Mouse (Mus musculus) liver, embryonic 14.5 days (tissue): ENCODE data around the gene Lamc2. TPM values are rescaled to one million over a fixed set of nuclear protein-coding genes. Genes with fewer than 3 reads are reported as not detected.

Source experiments
- ATAC-seq: fragments of 200-750 bp; cut with Nextera tagmentation; 2 replicates; pipeline ENCODE4 v1.8.0; 2017; ENCODE audit warnings: moderate number of reproducible peaks, mild to moderate bottlenecking, moderate library complexity; ENCODE audit not compliant: insufficient read depth
- DNase-seq, 3 experiments: peaks; one replicate each; pipeline ENCODE4 v3.0.0-alpha.2; 2012 to 2013; ENCODE audit warnings: low read depth in 3 of 3, low spot score in 3 of 3
- H3K27ac ChIP-seq: fragments of 300-500 bp; sonication (generic); 2 replicates; pipeline ENCODE4 v1.5.1; 2014; ENCODE audit warnings: moderate library complexity, mild to moderate bottlenecking, control low read depth, inconsistent platforms
- H3K27me3 ChIP-seq: fragments of 300-500 bp; sonication (generic); 2 replicates; pipeline ENCODE4 v1.6.1; 2014; ENCODE audit warnings: mild to moderate bottlenecking, low read length, moderate library complexity; ENCODE audit not compliant: control insufficient read depth, insufficient read depth
- H3K36me3 ChIP-seq: fragments of 300-500 bp; sonication (generic); replicated peaks from 2 replicates; pipeline ENCODE4 v1.6.1; 2014; ENCODE audit warnings: low read depth; ENCODE audit not compliant: control insufficient read depth, insufficient read depth
- H3K4me1 ChIP-seq, 2 experiments: fragments of 200-500 bp in 1 of 2; fragments of 300-500 bp in 1 of 2; sonication (generic) in 1 of 2; replicated peaks; 2 replicates each; pipeline ENCODE4 v1.6.1; 2012 to 2014; ENCODE audit warnings: antibody characterized with exemption in 1 of 2, inconsistent platforms in 1 of 2, low read length in 1 of 2; ENCODE audit not compliant: control insufficient read depth in 2 of 2, insufficient read depth in 2 of 2
- H3K4me2 ChIP-seq: fragments of 300-500 bp; sonication (generic); 2 replicates; pipeline ENCODE4 v1.6.1; 2014; ENCODE audit warnings: low read depth, mild to moderate bottlenecking, control low read depth, moderate library complexity
- H3K4me3 ChIP-seq, 2 experiments: fragments of 200-500 bp in 1 of 2; fragments of 300-500 bp in 1 of 2; sonication (generic) in 1 of 2; 2 replicates each; pipeline ENCODE4 v1.5.1; 2012 to 2014; ENCODE audit warnings: low read depth in 2 of 2, low read length in 2 of 2, mild to moderate bottlenecking in 2 of 2, control low read depth in 1 of 2, inconsistent platforms in 1 of 2, moderate library complexity in 1 of 2; ENCODE audit not compliant: insufficient read depth in 1 of 2
- H3K9ac ChIP-seq: fragments of 300-500 bp; sonication (generic); replicated peaks from 2 replicates; pipeline ENCODE4 v1.6.1; 2014; ENCODE audit warnings: mild to moderate bottlenecking, control low read depth, moderate library complexity
- H3K9me3 ChIP-seq: fragments of 300-500 bp; sonication (generic); 2 replicates; pipeline ENCODE4 v1.6.1; 2016; ENCODE audit warnings: low read length, mixed read lengths; ENCODE audit not compliant: control insufficient read depth
- CTCF ChIP-seq: IDR thresholded peaks from 2 replicates; pipeline ENCODE4 v1.5.1; 2016; ENCODE audit warnings: antibody characterized with exemption, low read depth, control low read depth
- EP300 ChIP-seq: IDR thresholded peaks from 2 replicates; pipeline ENCODE4 v1.6.1; 2016; ENCODE audit warnings: antibody characterized with exemption, low read depth
- WGBS: fragments of 180-500 bp; shearing (Covaris S2); extraction: QIAGEN DNeasy Blood & Tissue Kit; methylation state at CpG from one replicate; pipeline ENCODE4 v1.1.7; 2014; ENCODE audit not compliant: insufficient replicate concordance; 5-methylcytosine and 5-hydroxymethylcytosine counted together
- polyA plus RNA-seq, 2 experiments: library from polyadenylated mRNA; depleted of rRNA in 1 of 2; stranded (reverse) in 1 of 2; unstranded in 1 of 2; fragments of >200 nt; fragmentation: Nextera tagmentation in 1 of 2; extraction: Ambion mirVana in 1 of 2; gene quantifications; 2 replicates each; pipeline versions ENCODE4 v1.2.1 to v1.2.3; 2012 to 2014

Gene Lamc2
- polyA plus RNA-seq, 2 experiments, result 0.10 to 0.14 TPM

- H3K27ac ChIP-seq, result no peak overlapping the region
- WGBS, result 64% methylated on average over 15 of the region's 15 CpGs
- no peak overlapping the region for H3K9ac ChIP-seq
- H3K36me3 ChIP-seq, result no peaks in the 10 kb centered on the region
- no peak overlapping the region for H3K4me3 ChIP-seq
- H3K4me1 ChIP-seq, result no peaks in the 10 kb centered on the region
- no peak for DNase-seq
- H3K4me2 ChIP-seq, result no peak overlapping the region
- ATAC-seq, result no peak
- TF ChIP-seq CTCF (no peak), EP300 (no peak)
- H3K27me3 ChIP-seq, result no peaks in the 10 kb centered on the region
- H3K9me3 ChIP-seq, result no peaks in the 10 kb centered on the region
Measured at GRCm38 (mm10) chr1:153126491-153127381, 59.5 kb downstream of the Lamc2 start.

- Histone ChIP-seq H3K27ac (no peak overlapping the region), H3K9ac (no peak overlapping the region), H3K27me3 (no peaks in the 10 kb centered on the region), H3K9me3 (no peaks in the 10 kb centered on the region), H3K4me1 (peaks cover 0 to 2% of the 10 kb centered on the region in 2 experiments; a peak in 2 of 4 replicates), H3K36me3 (no peaks in the 10 kb centered on the region), H3K4me3 (no peak overlapping the region), H3K4me2 (no peak overlapping the region)
- ATAC-seq (no peak), DNase-seq (no peak)
- 57% methylated on average over 8 of the region's 8 CpGs for WGBS
- TF ChIP-seq CTCF (no peak), EP300 (no peak)
Measured at GRCm38 (mm10) chr1:153125287-153126275, 60.7 kb downstream of the Lamc2 start.

GRCm38 (mm10) chr1:153124502-153124901 lies 61.7 kb downstream of the Lamc2 start:
- DNase-seq, result no peak
- no peak overlapping the region for H3K27ac ChIP-seq
- no peak overlapping the region for H3K4me2 ChIP-seq
- no peak overlapping the region for H3K9ac ChIP-seq
- no peaks in the 10 kb centered on the region for H3K27me3 ChIP-seq
- H3K36me3 ChIP-seq, result no peaks in the 10 kb centered on the region
- ATAC-seq, result no peak
- peaks cover 0 to 2% of the 10 kb centered on the region in 2 experiments; a peak in 2 of 4 replicates for H3K4me1 ChIP-seq
- WGBS, result 73% methylated on average over 5 of the region's 5 CpGs
- TF ChIP-seq EP300, result no peak
- H3K9me3 ChIP-seq, result no peaks in the 10 kb centered on the region
- H3K4me3 ChIP-seq, result no peak overlapping the region

DNA sequence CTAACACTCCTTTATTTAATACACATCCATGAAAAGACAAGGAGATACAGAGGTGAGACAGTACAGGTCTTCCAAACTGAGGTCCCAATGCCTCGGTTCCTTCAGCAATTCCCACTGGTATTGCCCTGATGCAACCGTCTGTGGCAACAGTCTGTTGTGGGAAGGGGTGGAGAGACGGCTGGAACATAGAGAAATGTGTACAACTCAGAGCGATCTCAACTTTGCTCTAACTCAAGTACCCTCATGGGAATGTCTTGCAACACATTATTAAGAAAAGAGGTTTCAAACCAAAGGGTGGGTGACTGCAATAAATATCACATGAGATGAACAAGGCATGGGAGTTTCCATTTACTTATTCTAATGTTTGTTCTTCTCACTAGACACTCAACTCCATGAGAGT lies 63.5 kb downstream of the Lamc2 start:
- 64% methylated on average over 4 of the region's 4 CpGs for WGBS
- no peak overlapping the region for H3K4me3 ChIP-seq
- H3K36me3 ChIP-seq, result no peaks in the 10 kb centered on the region
- H3K4me1 ChIP-seq, result peaks cover 0 to 2% of the 10 kb centered on the region in 2 experiments; a peak in 2 of 4 replicates
- no peak overlapping the region for H3K9ac ChIP-seq
- no peaks in the 10 kb centered on the region for H3K27me3 ChIP-seq
- TF ChIP-seq CTCF (no peak), EP300 (no peak)
- H3K9me3 ChIP-seq, result no peaks in the 10 kb centered on the region
- ATAC-seq (no peak), DNase-seq (no peak)
- no peak overlapping the region for H3K27ac ChIP-seq
- H3K4me2 ChIP-seq, result no peak overlapping the region

- Histone ChIP-seq H3K9ac (no peak overlapping the region), H3K4me1 (peaks cover 0 to 2% of the 10 kb centered on the region in 2 experiments; a peak in 2 of 4 replicates), H3K27ac (no peak overlapping the region), H3K4me2 (no peak overlapping the region), H3K9me3 (no peaks in the 10 kb centered on the region), H3K36me3 (no peaks in the 10 kb centered on the region), H3K27me3 (no peaks in the 10 kb centered on the region), H3K4me3 (no peak overlapping the region)
- TF ChIP-seq CTCF, result no peak
- no peak for TF ChIP-seq EP300
- WGBS, result 25% methylated on average over 5 of the region's 5 CpGs
- no peak for DNase-seq
- ATAC-seq, result no peak
Measured at GRCm38 (mm10) chr1:153121320-153121719, 64.9 kb downstream of the Lamc2 start.
